Mouse (Mus musculus) neural tube, embryonic 13.5 days (tissue): Measurements from ENCODE around the gene Olfr1043. TPM values are rescaled to one million over a fixed set of nuclear protein-coding genes. Genes with fewer than 3 reads are reported as not detected.
"Not testable (repeated sequence)": the region's sequence is repeated elsewhere in the genome, so short reads cannot be mapped to it uniquely, and the experiment has no call there.

ENCODE experiments used
- ATAC-seq: fragments of 200-750 bp; cut with Nextera tagmentation; 2 replicates; pipeline ENCODE4 v1.8.0; 2017; ENCODE audit warnings: low read depth, mild to moderate bottlenecking, moderate TSS enrichment, moderate library complexity
- H3K27ac ChIP-seq: fragments of 300-500 bp; sonication (generic); replicated peaks from 2 replicates; pipeline ENCODE4 v1.5.1; 2015; ENCODE audit warnings: moderate library complexity, mild to moderate bottlenecking, inconsistent platforms
- H3K27me3 ChIP-seq: fragments of 300-500 bp; sonication (generic); 2 replicates; pipeline ENCODE4 v1.6.1; 2015; ENCODE audit warnings: mild to moderate bottlenecking, inconsistent platforms
- H3K36me3 ChIP-seq: fragments of 300-500 bp; sonication (generic); 2 replicates; pipeline ENCODE4 v1.6.1; 2015; ENCODE audit warnings: mild to moderate bottlenecking, inconsistent platforms
- H3K4me1 ChIP-seq: fragments of 300-500 bp; sonication (generic); replicated peaks from 2 replicates; pipeline ENCODE4 v1.6.1; 2015; ENCODE audit warnings: inconsistent platforms
- H3K4me2 ChIP-seq: fragments of 300-500 bp; sonication (generic); 2 replicates; pipeline ENCODE4 v1.6.1; 2015; ENCODE audit warnings: inconsistent platforms, mild to moderate bottlenecking, moderate library complexity
- H3K4me3 ChIP-seq: fragments of 300-500 bp; sonication (generic); 2 replicates; pipeline ENCODE4 v1.5.1; 2015; ENCODE audit warnings: mild to moderate bottlenecking, inconsistent platforms
- H3K9ac ChIP-seq: fragments of 300-500 bp; sonication (generic); 2 replicates; pipeline ENCODE4 v1.6.1; 2015; ENCODE audit warnings: moderate library complexity, mild to moderate bottlenecking, inconsistent platforms
- H3K9me3 ChIP-seq: fragments of 300-500 bp; sonication (generic); 2 replicates; pipeline ENCODE4 v1.6.1; 2016; ENCODE audit warnings: inconsistent platforms
- WGBS: fragments of 180-500 bp; shearing (Covaris S2); methylation state at CpG from one replicate; pipeline ENCODE4 v1.1.7; 2015; 5-methylcytosine and 5-hydroxymethylcytosine counted together
- polyA plus RNA-seq: library from polyadenylated mRNA; unstranded; fragments of >200 nt; fragmentation: Nextera tagmentation; extraction: Ambion mirVana; gene quantifications from 2 replicates; pipeline ENCODE4 v1.2.1, GENCODE M21; 2015

The Olfr1043 gene
- not detected in 2 replicates for polyA plus RNA-seq

DNA sequence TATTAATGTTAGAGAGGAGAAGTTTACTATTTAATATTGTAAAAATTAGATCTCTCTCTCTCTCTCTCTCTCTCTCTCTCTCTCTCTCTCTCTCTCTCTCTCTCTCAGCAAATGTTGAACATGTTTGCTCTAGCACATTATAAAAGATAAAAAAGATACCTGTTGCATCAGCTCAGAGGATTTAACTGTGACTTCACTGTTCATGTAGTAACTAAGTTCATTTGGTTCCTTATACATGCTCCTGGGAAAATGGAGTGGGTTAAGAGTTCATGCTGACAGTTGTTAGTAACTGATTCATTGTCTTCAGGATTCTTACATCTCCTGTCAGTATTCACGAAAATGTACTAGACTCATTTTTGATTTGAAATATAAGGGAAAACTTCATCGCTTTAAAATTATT, at the start of gene Olfr1043:
Gene Olfr1043 (minus strand): TSS at position 101 of the 400 bp plus-strand sequence.
- no peak within 1 kb of the TSS for H3K4me2 ChIP-seq
- no peaks in the 10 kb centered on the region for H3K36me3 ChIP-seq
- ATAC-seq = no peak
- no peak within 1 kb of the TSS for H3K9ac ChIP-seq
- no peaks in the 10 kb centered on the region for H3K27me3 ChIP-seq
- no peaks in the 10 kb centered on the region for H3K4me1 ChIP-seq
- no peaks in the 10 kb centered on the region for H3K9me3 ChIP-seq
- 88% methylated on average over 2 of the region's 2 CpGs for WGBS
- H3K27ac ChIP-seq = no peak within 1 kb of the TSS
- no peak within 1 kb of the TSS for H3K4me3 ChIP-seq

DNA sequence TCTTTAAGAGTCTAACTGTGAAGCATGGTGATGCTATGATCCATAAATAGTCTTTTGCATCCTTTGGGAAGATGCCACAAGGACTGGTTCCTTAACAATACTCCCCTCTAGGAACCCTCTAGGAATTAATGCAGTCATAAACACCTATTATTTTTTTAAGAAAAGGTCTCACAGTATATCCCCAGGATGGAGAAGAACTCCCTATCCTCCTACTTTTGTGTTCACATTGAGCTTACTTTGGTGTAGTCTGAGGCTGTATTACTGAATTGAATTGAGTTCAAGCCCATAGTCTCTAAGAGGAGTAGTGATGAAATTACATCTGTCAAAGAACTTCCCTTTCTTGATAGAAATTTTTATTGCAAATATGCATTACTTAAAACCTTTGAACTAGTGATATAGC, 35.6 kb upstream of the Olfr1043 start, which contains the start of gene Olfr1045:
Gene Olfr1045 (minus strand): TSS at position 101 of the 400 bp plus-strand sequence.
- Histone ChIP-seq H3K36me3 (no peaks in the 10 kb centered on the region), H3K4me3 (no peak within 1 kb of the TSS), H3K9me3 (no peaks in the 10 kb centered on the region), H3K4me1 (no peaks in the 10 kb centered on the region), H3K9ac (no peak within 1 kb of the TSS), H3K4me2 (no peak within 1 kb of the TSS), H3K27ac (no peak within 1 kb of the TSS), H3K27me3 (no peaks in the 10 kb centered on the region)
- ATAC-seq = no peak

DNA sequence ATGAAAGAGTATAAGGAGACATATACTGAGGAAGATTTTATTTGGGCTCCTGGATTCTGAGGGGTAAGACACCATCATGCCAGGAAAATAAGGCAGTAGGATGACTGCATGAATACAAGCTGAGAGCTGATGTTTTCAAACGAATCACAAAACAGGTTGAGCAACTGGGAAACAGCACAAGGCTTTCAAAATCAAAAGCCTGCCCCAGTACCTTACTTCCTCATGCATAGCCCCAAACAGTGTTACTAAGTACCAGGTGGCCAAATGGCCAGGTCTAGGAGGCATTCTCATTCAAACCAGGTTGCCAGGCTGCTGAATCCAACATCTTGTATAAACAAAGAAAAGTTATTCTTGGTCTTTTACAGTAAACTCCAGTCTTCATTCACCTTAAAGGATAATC, 28.5 kb upstream of the Olfr1043 start:
- H3K27ac ChIP-seq = no peak overlapping the region
- no peak for ATAC-seq
- H3K36me3 ChIP-seq = no peaks in the 10 kb centered on the region
- no peaks in the 10 kb centered on the region for H3K4me1 ChIP-seq
- no peak overlapping the region for H3K9ac ChIP-seq
- H3K4me2 ChIP-seq = no peak overlapping the region
- H3K4me3 ChIP-seq = no peak overlapping the region
- WGBS = 69% methylated on average over 1 of the region's 1 CpGs
- no peaks in the 10 kb centered on the region for H3K27me3 ChIP-seq
- H3K9me3 ChIP-seq = no peaks in the 10 kb centered on the region

DNA sequence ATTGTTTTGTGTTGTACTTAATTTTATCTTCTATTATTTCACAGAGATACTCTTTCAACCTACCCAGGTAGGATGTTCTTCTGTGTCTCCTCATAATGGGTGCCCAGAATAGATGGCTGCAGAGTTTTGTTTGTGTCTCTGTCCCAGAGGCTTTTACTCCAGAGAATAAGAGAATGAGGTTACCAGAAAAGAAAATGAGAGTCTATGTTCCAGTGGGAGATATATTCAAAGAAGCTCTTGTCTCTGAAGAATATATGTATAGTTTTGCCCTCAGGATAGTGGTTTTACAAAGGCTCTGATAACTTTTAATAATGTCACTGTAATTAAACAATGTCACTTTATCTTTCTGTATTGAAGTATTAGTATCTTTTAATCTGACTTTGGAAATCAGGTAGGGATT, 18.3 kb upstream of the Olfr1043 start, which contains the start of gene Olfr52:
Gene Olfr52 (minus strand): TSS at position 101 of the 400 bp plus-strand sequence.
- no peaks in the 10 kb centered on the region for H3K4me1 ChIP-seq
- H3K27ac ChIP-seq = no peak within 1 kb of the TSS
- no peak for ATAC-seq
- no peak within 1 kb of the TSS for H3K4me2 ChIP-seq
- H3K36me3 ChIP-seq = no peaks in the 10 kb centered on the region
- no peak within 1 kb of the TSS for H3K9ac ChIP-seq
- no peak within 1 kb of the TSS for H3K4me3 ChIP-seq
- no peaks in the 10 kb centered on the region for H3K27me3 ChIP-seq
- H3K9me3 ChIP-seq = no peaks in the 10 kb centered on the region

DNA sequence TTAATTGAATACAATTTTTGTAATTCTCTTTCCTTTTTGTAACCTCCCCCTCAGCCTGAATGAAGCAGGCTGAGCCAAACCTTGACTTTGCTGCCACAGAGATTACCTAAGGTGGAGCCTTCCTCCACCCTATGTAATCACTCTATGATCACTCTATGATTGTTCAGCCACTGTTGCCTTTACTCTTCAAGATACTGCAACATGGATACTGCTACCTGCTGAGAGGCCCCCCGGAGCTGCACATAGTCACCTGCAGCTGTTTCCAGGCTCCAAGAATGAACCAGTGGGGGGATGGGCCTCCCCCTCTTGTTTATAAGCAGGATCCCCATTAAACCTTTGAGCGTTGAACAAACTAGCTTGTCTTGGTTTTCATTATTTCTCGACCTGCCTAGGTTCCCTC, 12.6 kb upstream of the Olfr1043 start:
- no peak overlapping the region for H3K9ac ChIP-seq
- 79% methylated on average over 3 of the region's 3 CpGs for WGBS
- no peak for ATAC-seq
- no peak overlapping the region for H3K27ac ChIP-seq
- no peaks in the 10 kb centered on the region for H3K4me1 ChIP-seq
- no peak overlapping the region for H3K4me3 ChIP-seq
- H3K4me2 ChIP-seq = no peak overlapping the region
- H3K27me3 ChIP-seq = no peaks in the 10 kb centered on the region
- no peaks in the 10 kb centered on the region for H3K36me3 ChIP-seq
- no peaks in the 10 kb centered on the region for H3K9me3 ChIP-seq

DNA sequence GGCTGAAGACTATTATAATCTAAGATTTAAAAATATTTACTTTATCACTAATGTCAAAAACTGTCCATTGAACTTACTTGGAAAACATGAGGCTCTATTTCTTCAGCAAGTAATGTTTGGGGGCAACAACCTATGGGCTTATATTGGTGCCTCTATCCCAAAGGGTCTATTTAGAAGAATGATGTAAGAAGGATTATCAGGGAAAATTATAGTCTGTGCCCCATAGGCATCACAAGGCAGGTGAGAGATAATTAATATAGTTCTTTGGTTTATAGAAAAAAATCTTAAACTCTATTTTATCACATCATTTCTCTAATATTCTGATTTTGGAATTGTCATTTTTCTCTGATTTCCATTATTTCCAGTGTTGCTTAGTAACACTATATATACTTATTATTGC, 10.4 kb upstream of the Olfr1043 start, which contains the start of gene Olfr1044:
Gene Olfr1044 (minus strand): TSS at position 101 of the 400 bp plus-strand sequence.
- no peaks in the 10 kb centered on the region for H3K36me3 ChIP-seq
- no peak for ATAC-seq
- no peaks in the 10 kb centered on the region for H3K27me3 ChIP-seq
- H3K27ac ChIP-seq = no peak within 1 kb of the TSS
- H3K4me2 ChIP-seq = no peak within 1 kb of the TSS
- H3K9me3 ChIP-seq = no peaks in the 10 kb centered on the region
- no peak within 1 kb of the TSS for H3K4me3 ChIP-seq
- no peaks in the 10 kb centered on the region for H3K4me1 ChIP-seq
- no peak within 1 kb of the TSS for H3K9ac ChIP-seq

DNA sequence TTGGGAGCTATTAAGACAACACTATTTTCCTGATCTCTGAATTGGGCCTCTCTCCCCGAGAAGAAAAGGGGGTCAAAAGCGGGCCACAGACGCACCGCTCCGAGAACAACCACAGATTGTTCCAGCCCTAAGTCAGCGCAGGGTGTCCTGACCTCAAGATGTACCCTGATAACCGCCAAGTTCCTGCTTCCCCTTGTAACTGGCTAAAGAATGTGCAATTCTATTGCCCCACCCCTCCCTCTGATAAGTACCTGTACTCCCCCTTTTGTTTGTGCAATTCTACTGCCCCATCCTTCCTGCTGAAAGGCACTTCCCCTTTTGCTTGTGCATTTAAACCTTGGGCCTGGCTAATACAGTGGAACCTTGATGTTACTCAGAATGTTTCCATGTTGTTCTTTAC, 8.1 kb upstream of the Olfr1043 start:
- not testable (repeated sequence) for H3K4me3 ChIP-seq, ATAC-seq, H3K36me3 ChIP-seq, H3K27ac ChIP-seq, H3K9ac ChIP-seq, H3K27me3 ChIP-seq, H3K4me1 ChIP-seq, H3K4me2 ChIP-seq, H3K9me3 ChIP-seq
- WGBS = 86% methylated on average over 7 of the region's 7 CpGs

DNA sequence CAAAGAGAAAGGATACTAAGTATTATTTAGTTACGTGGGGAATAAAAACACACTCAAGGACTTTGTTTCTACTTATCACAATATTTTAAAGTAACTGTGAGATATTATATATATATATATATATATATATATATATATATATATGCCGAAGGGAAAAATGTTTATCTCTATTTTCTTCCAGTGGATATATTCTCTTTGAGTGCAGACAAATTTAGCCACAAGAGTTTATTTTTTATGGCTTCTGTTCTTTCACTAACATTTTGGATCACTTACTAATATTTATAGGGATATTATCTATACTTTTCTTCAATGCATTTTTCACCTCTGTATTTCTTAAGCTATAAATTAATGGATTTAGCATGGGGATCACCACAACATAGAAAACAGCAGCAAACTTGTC, 5.6 kb downstream of the Olfr1043 start, which contains the start of gene Olfr1042:
Gene Olfr1042 (minus strand): TSS at position 101 of the 400 bp plus-strand sequence.
- no peak within 1 kb of the TSS for H3K9ac ChIP-seq
- ATAC-seq = no peak
- H3K9me3 ChIP-seq = no peaks in the 10 kb centered on the region
- 91% methylated on average over 2 of the region's 2 CpGs for WGBS
- H3K4me1 ChIP-seq = no peaks in the 10 kb centered on the region
- no peaks in the 10 kb centered on the region for H3K36me3 ChIP-seq
- no peak within 1 kb of the TSS for H3K27ac ChIP-seq
- H3K4me3 ChIP-seq = no peak within 1 kb of the TSS
- no peak within 1 kb of the TSS for H3K4me2 ChIP-seq
- H3K27me3 ChIP-seq = no peaks in the 10 kb centered on the region

DNA sequence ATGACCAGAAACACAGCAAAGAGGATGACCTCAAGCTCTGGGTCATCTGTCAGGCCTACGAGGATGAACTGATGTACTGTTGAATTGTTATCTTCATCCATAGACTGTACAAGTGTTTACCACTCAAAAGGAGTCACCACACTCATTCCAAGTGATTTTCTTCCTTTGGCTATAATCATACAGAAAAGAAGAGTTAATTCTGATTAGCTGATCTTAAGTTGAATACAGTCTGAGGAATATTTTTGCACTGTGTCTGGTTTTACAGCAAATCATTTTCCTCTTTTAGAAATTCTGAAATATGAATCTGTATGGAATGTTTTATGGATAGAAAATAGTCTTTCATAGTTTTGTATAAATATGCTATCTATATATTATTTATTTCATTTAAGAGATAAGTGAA, 20.7 kb downstream of the Olfr1043 start, which contains the start of gene Olfr1040:
Gene Olfr1040 (minus strand): TSS at position 101 of the 400 bp plus-strand sequence.
- H3K4me3 ChIP-seq = no peak within 1 kb of the TSS
- no peak within 1 kb of the TSS for H3K27ac ChIP-seq
- H3K4me2 ChIP-seq = no peak within 1 kb of the TSS
- ATAC-seq = no peak
- 76% methylated on average over 1 of the region's 1 CpGs for WGBS
- no peaks in the 10 kb centered on the region for H3K4me1 ChIP-seq
- no peak within 1 kb of the TSS for H3K9ac ChIP-seq
- no peaks in the 10 kb centered on the region for H3K27me3 ChIP-seq
- H3K36me3 ChIP-seq = no peaks in the 10 kb centered on the region
- H3K9me3 ChIP-seq = peaks cover 4% of the 10 kb centered on the region; the same call in 1 of the 2 replicates

DNA sequence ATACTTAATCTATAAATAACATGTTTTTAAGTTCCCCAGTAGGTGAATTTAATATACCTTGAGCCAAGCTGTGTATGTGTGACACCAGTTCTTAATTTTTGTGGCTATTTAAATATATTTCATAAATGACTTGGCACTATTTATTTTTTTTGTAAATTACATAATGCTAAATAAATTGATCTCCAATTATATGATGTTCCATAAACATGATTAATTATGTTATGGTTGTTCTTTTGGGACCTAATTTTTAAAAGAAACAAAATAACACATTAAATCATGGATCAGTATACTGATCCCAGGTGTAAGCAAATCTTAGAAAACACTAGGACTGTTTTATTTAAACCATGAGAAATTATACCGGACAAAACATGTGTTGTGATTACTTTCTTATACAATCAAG, 31.5 kb downstream of the Olfr1043 start, which contains the start of gene Olfr1039:
Gene Olfr1039 (minus strand): TSS at position 101 of the 400 bp plus-strand sequence.
- 96% methylated on average over 1 of the region's 1 CpGs for WGBS
- Histone ChIP-seq H3K4me2 (no peak within 1 kb of the TSS), H3K4me1 (no peaks in the 10 kb centered on the region), H3K36me3 (no peaks in the 10 kb centered on the region), H3K9me3 (no peaks in the 10 kb centered on the region), H3K27ac (no peak within 1 kb of the TSS), H3K27me3 (no peaks in the 10 kb centered on the region), H3K9ac (no peak within 1 kb of the TSS), H3K4me3 (no peak within 1 kb of the TSS)
- ATAC-seq = no peak

Other genes with a start within 250 kb of the Olfr1043 start
- not detected in 2 replicates for gene Olfr1026, start 246.0 kb downstream of the Olfr1043 start, polyA plus RNA-seq
- gene Olfr1028, start 217.1 kb downstream of the Olfr1043 start, polyA plus RNA-seq = not detected in 2 replicates
- gene Olfr1029, start 193.6 kb downstream of the Olfr1043 start, polyA plus RNA-seq = not detected in 2 replicates
- not detected in 2 replicates for gene Olfr1030, start 188.2 kb downstream of the Olfr1043 start, polyA plus RNA-seq
- not detected in 2 replicates for gene Olfr1031, start 177.2 kb downstream of the Olfr1043 start, polyA plus RNA-seq
- not detected in 2 replicates for gene Olfr1032, start 162.0 kb downstream of the Olfr1043 start, polyA plus RNA-seq
- not detected in 2 replicates for gene Olfr1033, start 146.9 kb downstream of the Olfr1043 start, polyA plus RNA-seq
- not detected in 2 replicates for gene Olfr1034, start 121.7 kb downstream of the Olfr1043 start, polyA plus RNA-seq
- gene Olfr1036, start 93.5 kb downstream of the Olfr1043 start, polyA plus RNA-seq = not detected in 2 replicates
- gene Olfr1037, start 80.1 kb downstream of the Olfr1043 start, polyA plus RNA-seq = not detected in 2 replicates
- not detected in 2 replicates for gene Olfr1039, start 31.6 kb downstream of the Olfr1043 start, polyA plus RNA-seq
- gene Olfr1040, start 20.8 kb downstream of the Olfr1043 start, polyA plus RNA-seq = not detected in 2 replicates
- not detected in 2 replicates for gene Olfr1042, start 5.7 kb downstream of the Olfr1043 start, polyA plus RNA-seq
- gene Olfr1044, start 10.3 kb upstream of the Olfr1043 start, polyA plus RNA-seq = not detected in 2 replicates
- not detected in 2 replicates for gene Olfr52, start 18.2 kb upstream of the Olfr1043 start, polyA plus RNA-seq
- gene Olfr1045, start 35.5 kb upstream of the Olfr1043 start, polyA plus RNA-seq = not detected in 2 replicates
- gene Olfr1046, start 51.8 kb upstream of the Olfr1043 start, polyA plus RNA-seq = not detected in 2 replicates
- gene Olfr1047, start 63.9 kb upstream of the Olfr1043 start, polyA plus RNA-seq = not detected in 2 replicates
- not detected in 2 replicates for gene Olfr1048, start 72.8 kb upstream of the Olfr1043 start, polyA plus RNA-seq
- not detected in 2 replicates for gene Olfr1049, start 90.8 kb upstream of the Olfr1043 start, polyA plus RNA-seq
- gene Olfr1051, start 111.6 kb upstream of the Olfr1043 start, polyA plus RNA-seq = not detected in 2 replicates
- not detected in 2 replicates for gene Olfr1052, start 124.9 kb upstream of the Olfr1043 start, polyA plus RNA-seq
- gene Olfr1053, start 147.8 kb upstream of the Olfr1043 start, polyA plus RNA-seq = not detected in 2 replicates
- gene Olfr1054, start 167.9 kb upstream of the Olfr1043 start, polyA plus RNA-seq = not detected in 2 replicates
- not detected in 2 replicates for gene Olfr1055, start 182.8 kb upstream of the Olfr1043 start, polyA plus RNA-seq
- gene Olfr1056, start 194.9 kb upstream of the Olfr1043 start, polyA plus RNA-seq = not detected in 2 replicates
- not detected in 2 replicates for gene Olfr1057, start 210.9 kb upstream of the Olfr1043 start, polyA plus RNA-seq
- not detected in 2 replicates for gene Olfr1058, start 221.0 kb upstream of the Olfr1043 start, polyA plus RNA-seq
- not detected in 2 replicates for gene Olfr1061, start 246.5 kb upstream of the Olfr1043 start, polyA plus RNA-seq